Mouse (Mus musculus) neural tube, embryonic 14.5 days (tissue): Measurements from ENCODE around the gene Col4a2. TPM values are rescaled to one million over a fixed set of nuclear protein-coding genes. Genes with fewer than 3 reads are reported as not detected.

Source experiments
- ATAC-seq: fragments of 200-750 bp; cut with Nextera tagmentation; 2 replicates; pipeline ENCODE4 v1.8.0; 2017; ENCODE audit warnings: low read depth, mild to moderate bottlenecking, moderate TSS enrichment, moderate library complexity
- H3K27ac ChIP-seq: fragments of 300-500 bp; sonication (generic); 2 replicates; pipeline ENCODE4 v1.5.1; 2014; ENCODE audit warnings: low read depth, mild to moderate bottlenecking, control low read depth, low read length, moderate library complexity, mixed read lengths
- H3K27me3 ChIP-seq: fragments of 300-500 bp; sonication (generic); 2 replicates; pipeline ENCODE4 v1.6.1; 2014; ENCODE audit warnings: low read length; ENCODE audit not compliant: control insufficient read depth, insufficient read depth
- H3K36me3 ChIP-seq: fragments of 300-500 bp; sonication (generic); 2 replicates; pipeline ENCODE4 v1.6.1; 2014; ENCODE audit warnings: low read length, mixed read lengths; ENCODE audit not compliant: control insufficient read depth, insufficient read depth
- H3K4me1 ChIP-seq: fragments of 300-500 bp; sonication (generic); 2 replicates; pipeline ENCODE4 v1.6.1; 2014; ENCODE audit warnings: low read length; ENCODE audit not compliant: control insufficient read depth, insufficient read depth
- H3K4me2 ChIP-seq: fragments of 300-500 bp; sonication (generic); 2 replicates; pipeline ENCODE4 v1.6.1; 2014; ENCODE audit warnings: mild to moderate bottlenecking, low read depth, low read length, control low read depth
- H3K4me3 ChIP-seq: fragments of 300-500 bp; sonication (generic); 2 replicates; pipeline ENCODE4 v1.5.1; 2014; ENCODE audit warnings: low read depth, low read length, control low read depth, mixed read lengths
- H3K9ac ChIP-seq: fragments of 300-500 bp; sonication (generic); replicated peaks from 2 replicates; pipeline ENCODE4 v1.6.1; 2014; ENCODE audit warnings: low read depth, mild to moderate bottlenecking, control low read depth, low read length, mixed read lengths
- H3K9me3 ChIP-seq: fragments of 300-500 bp; sonication (generic); 2 replicates; pipeline ENCODE4 v1.6.1; 2016; ENCODE audit warnings: low read length; ENCODE audit not compliant: control insufficient read depth
- WGBS: fragments of 180-500 bp; shearing (Covaris S2); extraction: QIAGEN DNeasy Blood & Tissue Kit; methylation state at CpG from one replicate; pipeline ENCODE4 v1.1.7; 2014; 5-methylcytosine and 5-hydroxymethylcytosine counted together
- polyA plus RNA-seq: library from polyadenylated mRNA; unstranded; fragments of >200 nt; fragmentation: Nextera tagmentation; extraction: Ambion mirVana; gene quantifications from 2 replicates; pipeline ENCODE4 v1.2.1, GENCODE M21; 2014

The Col4a2 gene
- polyA plus RNA-seq, 1 experiment from 2014 or later: 11.8 TPM

DNA sequence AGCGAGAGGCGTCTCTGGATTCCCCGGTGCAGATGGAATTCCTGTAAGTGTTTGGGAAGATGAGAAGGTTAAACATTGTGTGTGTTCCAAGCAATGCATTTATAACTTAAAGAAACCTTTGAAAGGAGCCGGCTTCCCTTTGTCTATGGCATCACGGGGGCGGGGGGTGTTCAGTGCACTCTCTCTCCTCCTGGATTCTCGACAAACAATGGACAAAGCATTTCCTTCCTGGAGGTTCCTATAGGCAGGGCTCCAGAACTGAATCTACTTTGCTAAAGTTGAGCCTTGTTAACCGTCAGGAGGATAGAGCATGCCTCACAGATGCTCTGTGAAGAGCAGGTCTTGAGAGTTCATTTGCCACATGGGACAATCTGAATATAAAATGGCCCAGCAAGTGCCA, 87.1 kb downstream of the Col4a2 start:
- no peak overlapping the region for H3K4me2 ChIP-seq
- H3K4me3 ChIP-seq: no peak overlapping the region
- H3K4me1 ChIP-seq: no peaks in the 10 kb centered on the region
- H3K9me3 ChIP-seq: no peaks in the 10 kb centered on the region
- no peaks in the 10 kb centered on the region for H3K36me3 ChIP-seq
- ATAC-seq: no peak
- no peaks in the 10 kb centered on the region for H3K27me3 ChIP-seq
- H3K9ac ChIP-seq: no peak overlapping the region
- 19% methylated on average over 8 of the region's 8 CpGs for WGBS
- H3K27ac ChIP-seq: no peak overlapping the region

DNA sequence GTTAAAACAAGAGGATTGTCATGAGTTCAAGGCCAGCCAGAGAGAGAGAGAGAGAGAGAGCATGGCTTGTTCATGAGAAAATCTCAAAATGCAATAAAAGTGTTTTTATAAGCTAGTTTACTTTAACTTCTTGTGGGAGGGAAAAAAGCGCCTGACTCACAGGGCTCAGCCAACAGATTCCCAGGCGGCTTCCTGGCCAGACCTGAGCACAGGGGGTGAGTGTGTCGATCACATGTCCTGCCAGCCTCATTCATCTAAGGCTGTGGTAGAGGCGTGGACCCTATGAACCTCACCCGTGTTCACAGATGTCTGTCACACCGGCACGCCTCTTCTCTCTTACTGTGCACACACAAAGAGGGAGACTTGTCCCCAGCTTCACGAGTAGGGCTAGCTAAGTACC, 87.6 kb downstream of the Col4a2 start:
- Histone ChIP-seq H3K4me1 (no peaks in the 10 kb centered on the region), H3K4me2 (no peak overlapping the region), H3K27me3 (no peaks in the 10 kb centered on the region), H3K36me3 (no peaks in the 10 kb centered on the region), H3K9ac (no peak overlapping the region), H3K27ac (no peak overlapping the region), H3K9me3 (no peaks in the 10 kb centered on the region), H3K4me3 (no peak overlapping the region)
- ATAC-seq: no peak
- 77% methylated on average over 8 of the region's 8 CpGs for WGBS

DNA sequence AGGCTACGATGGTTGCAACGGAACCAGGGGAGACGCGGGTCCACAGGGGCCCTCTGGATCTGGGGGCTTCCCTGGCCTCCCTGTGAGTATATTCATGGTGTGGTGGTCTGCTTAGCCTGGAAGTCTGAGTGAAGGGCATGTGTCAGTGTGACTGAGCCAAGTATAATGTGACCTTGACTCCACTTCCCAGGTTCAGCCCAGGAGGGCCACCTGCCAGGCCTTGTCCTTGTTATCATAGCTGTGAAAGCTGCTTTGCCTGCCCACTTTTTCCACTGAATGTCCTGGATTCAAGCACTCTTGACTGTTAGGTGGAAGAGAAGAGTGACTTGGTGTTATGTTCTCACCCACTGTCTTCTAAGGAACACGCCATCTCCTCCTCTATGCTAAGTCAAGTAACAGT, 88.6 kb downstream of the Col4a2 start:
- Histone ChIP-seq H3K4me2 (no peak overlapping the region), H3K9ac (no peak overlapping the region), H3K4me1 (no peaks in the 10 kb centered on the region), H3K4me3 (no peak overlapping the region), H3K27me3 (no peaks in the 10 kb centered on the region), H3K27ac (no peak overlapping the region), H3K9me3 (no peaks in the 10 kb centered on the region), H3K36me3 (no peaks in the 10 kb centered on the region)
- WGBS: 90% methylated on average over 5 of the region's 5 CpGs
- no peak for ATAC-seq

DNA sequence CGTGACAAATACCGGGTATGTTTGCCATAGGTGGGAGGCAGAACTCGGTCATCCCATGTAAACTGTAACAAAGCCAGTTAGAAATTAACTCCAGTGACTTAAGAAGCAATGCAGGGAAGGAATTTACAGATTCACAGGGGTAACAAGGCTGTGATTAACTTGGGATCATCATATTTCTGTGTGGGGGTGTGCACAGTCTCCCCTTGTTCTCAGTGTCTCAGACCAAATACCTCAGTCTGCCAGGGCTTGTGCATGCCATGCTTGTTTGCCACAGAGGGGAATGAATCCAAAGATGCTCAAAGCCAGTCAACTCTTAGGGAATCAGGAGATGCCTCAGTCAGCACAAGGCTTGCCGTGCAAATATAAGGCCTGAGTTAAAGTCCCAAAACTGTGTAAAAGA, 89.6 kb downstream of the Col4a2 start:
- Histone ChIP-seq H3K36me3 (no peaks in the 10 kb centered on the region), H3K27me3 (no peaks in the 10 kb centered on the region), H3K9me3 (no peaks in the 10 kb centered on the region), H3K27ac (no peak overlapping the region), H3K4me1 (no peaks in the 10 kb centered on the region), H3K9ac (no peak overlapping the region), H3K4me2 (no peak overlapping the region), H3K4me3 (no peak overlapping the region)
- ATAC-seq: no peak
- WGBS: 92% methylated on average over 4 of the region's 4 CpGs

DNA sequence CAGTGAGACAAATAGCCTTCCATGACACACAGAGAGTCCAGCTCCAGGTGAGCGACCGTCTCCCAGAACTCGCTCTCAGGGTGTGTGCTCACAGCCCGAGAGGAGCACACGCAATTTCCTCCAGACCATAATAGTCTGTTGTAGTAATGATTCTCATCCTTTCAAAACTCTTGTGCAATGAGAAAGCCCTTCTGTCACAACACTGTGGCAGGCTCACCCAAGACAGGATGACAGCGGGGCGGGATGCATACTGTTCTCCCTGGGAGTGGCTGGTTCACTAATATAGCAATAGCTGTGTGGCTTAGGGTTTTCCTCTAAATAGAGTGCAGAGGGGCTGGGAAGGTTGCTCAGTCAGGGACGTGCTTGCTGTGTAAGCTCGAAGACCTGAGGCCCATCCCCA, 91.2 kb downstream of the Col4a2 start:
- H3K4me1 ChIP-seq: no peaks in the 10 kb centered on the region
- 92% methylated on average over 9 of the region's 9 CpGs for WGBS
- no peak overlapping the region for H3K27ac ChIP-seq
- no peak overlapping the region for H3K9ac ChIP-seq
- H3K36me3 ChIP-seq: no peaks in the 10 kb centered on the region
- no peaks in the 10 kb centered on the region for H3K9me3 ChIP-seq
- no peaks in the 10 kb centered on the region for H3K27me3 ChIP-seq
- ATAC-seq: no peak
- no peak overlapping the region for H3K4me2 ChIP-seq
- H3K4me3 ChIP-seq: no peak overlapping the region

DNA sequence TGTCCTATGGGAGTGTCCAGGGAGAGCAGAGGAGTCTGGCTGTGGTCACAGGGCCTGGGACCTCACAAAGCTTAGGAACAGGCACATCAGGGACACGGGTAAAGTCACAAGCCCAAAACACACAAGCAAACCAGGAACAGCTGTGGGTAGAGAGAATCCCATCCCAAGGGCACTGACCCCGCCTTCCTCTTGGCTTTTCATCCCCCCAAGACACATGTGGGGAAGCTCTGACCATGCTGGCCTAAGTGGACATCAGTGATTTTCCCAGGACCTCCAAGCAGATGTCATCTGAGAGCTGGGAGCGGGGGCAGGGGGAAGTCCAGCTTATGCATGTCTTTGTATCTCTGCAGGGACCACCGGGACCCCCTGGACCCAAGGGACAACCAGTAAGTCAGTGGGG, 92.0 kb downstream of the Col4a2 start:
- Histone ChIP-seq H3K4me2 (no peak overlapping the region), H3K27ac (no peak overlapping the region), H3K4me3 (no peak overlapping the region), H3K4me1 (no peaks in the 10 kb centered on the region), H3K9ac (no peak overlapping the region), H3K36me3 (no peaks in the 10 kb centered on the region), H3K9me3 (no peaks in the 10 kb centered on the region), H3K27me3 (no peaks in the 10 kb centered on the region)
- ATAC-seq: no peak
- 78% methylated on average over 4 of the region's 4 CpGs for WGBS

DNA sequence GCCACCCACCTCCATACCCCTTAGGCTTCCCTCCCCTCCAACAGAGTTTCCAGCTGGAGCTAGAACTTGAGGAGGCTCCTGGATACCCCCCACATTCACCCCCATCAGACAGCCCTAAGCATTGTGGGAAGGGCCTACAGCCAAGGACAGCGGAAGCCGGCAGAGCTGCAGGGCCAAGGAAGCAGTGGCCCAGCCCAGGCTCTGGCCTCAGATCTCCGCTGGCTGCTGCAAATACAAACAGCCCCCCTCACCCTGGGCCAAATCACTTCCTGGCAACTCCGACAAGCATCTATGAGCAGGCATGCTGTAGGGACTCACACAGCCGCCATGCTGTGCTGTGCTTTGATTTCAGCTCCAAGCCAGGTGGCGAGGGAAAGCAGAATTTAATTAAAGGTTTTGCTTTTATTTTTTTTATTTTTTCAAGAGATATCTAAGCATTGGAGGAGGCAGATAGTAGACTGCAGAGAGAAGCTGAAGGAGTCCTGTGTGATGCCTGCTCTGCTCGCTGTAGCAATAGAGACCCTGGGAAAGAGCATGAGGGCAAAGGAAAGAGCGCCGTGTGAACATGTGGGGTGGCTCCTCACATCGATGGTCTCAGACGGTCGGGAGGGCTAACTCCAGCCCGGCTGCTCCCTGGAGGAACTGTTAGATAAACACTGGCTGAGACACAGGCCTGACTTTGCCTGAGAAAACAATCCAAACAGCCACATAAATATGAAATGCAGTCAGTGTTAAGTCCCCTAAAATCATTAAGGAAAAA, 93.3 kb downstream of the Col4a2 start:
- Histone ChIP-seq H3K27ac (peak overlapping the region; percentile 6; the same call in 1 of the 2 replicates), H3K4me2 (no peak overlapping the region), H3K9me3 (no peaks in the 10 kb centered on the region), H3K9ac (no peak overlapping the region), H3K36me3 (no peaks in the 10 kb centered on the region), H3K27me3 (no peaks in the 10 kb centered on the region), H3K4me1 (no peaks in the 10 kb centered on the region), H3K4me3 (no peak overlapping the region)
- peak; percentile 79; the same call in 1 of the 2 replicates for ATAC-seq
- 61% methylated on average over 13 of the region's 13 CpGs for WGBS

DNA sequence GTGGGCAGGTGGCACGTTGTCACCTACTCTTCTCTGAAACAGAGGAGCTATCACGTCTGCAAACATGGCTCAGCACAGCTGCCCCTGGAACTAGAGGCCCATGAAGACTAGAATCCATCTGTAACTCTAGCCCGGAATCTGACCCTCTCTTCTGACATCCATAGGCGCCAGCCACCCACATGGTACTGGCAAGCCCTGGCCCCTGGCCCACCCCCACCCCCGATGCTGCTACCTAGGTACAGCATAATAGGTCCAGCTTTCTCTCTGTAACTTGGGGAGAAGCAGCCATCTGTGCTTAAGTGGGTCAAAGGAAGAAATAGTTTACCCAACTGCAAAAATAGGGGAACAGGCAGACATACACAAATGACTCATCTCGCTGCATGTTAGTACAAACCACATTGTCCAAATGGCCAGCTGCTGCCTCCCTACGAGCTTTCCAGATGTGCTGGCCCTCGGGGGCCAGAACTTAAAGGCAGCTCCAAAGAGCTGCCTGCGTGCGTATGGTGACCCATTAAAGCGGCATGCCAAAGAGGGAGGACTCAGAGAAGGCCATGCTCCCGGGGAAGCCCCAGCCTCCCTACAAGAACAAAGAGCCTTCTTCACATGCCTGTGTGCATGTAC, 99.0 kb downstream of the Col4a2 start:
- H3K27me3 ChIP-seq: no peaks in the 10 kb centered on the region
- no peak overlapping the region for H3K4me3 ChIP-seq
- H3K4me1 ChIP-seq: peaks cover 11% of the 10 kb centered on the region
- no peak overlapping the region for H3K9ac ChIP-seq
- H3K4me2 ChIP-seq: no peak overlapping the region
- peak; percentile 22; the same call in 1 of the 2 replicates for ATAC-seq
- H3K36me3 ChIP-seq: no peaks in the 10 kb centered on the region
- 64% methylated on average over 12 of the region's 12 CpGs for WGBS
- H3K9me3 ChIP-seq: no peaks in the 10 kb centered on the region
- no peak overlapping the region for H3K27ac ChIP-seq

DNA sequence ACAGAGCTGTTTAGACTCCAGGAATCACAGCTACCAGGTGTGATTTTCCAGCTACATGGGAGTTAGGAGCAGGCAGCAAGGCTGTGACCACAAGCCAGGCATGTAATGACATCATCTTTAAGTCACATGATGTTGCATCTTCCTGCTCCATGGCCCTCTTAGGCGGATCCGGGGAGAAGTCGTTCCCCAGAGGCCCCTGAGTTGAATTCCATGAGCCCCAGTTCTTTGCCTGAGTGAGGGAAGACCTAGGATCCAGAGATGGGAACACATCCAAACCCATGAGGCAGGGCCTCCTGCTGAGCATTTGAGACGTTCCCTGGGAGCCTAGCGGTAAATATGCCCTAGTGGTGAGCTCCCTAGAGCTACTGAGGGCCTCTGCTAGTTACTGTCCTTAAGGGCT, 99.8 kb downstream of the Col4a2 start:
- 0 out of 2 replicates have a peak, but pooled peaks have one; percentile 12 for ATAC-seq
- Histone ChIP-seq H3K27me3 (no peaks in the 10 kb centered on the region), H3K27ac (no peak overlapping the region), H3K4me3 (no peak overlapping the region), H3K9me3 (no peaks in the 10 kb centered on the region), H3K4me2 (no peak overlapping the region), H3K36me3 (no peaks in the 10 kb centered on the region), H3K9ac (no peak overlapping the region), H3K4me1 (peaks cover 11% of the 10 kb centered on the region)
- 52% methylated on average over 5 of the region's 5 CpGs for WGBS
